Mouse (Mus musculus): ENCODE measurements around the gene Scnm1. TPM values are rescaled to one million over a fixed set of nuclear protein-coding genes. Genes with fewer than 3 reads are reported as not detected.
A peak's percentile ranks its signal among the peaks of the same experiment; 100 is the strongest.

Scnm1 gene
- 15.3 and 34.3 TPM in 2 replicates for polyA plus RNA-seq (2012; rRNA removed)

- TF ChIP-seq POLR2A (IDR thresholded peaks at IDR 0.05; ENCODE audit: low read depth, low read length), result no peak
- peak; percentile 24; the same call in 1 of the 2 replicates for TF ChIP-seq CTCF (IDR thresholded peaks at IDR 0.05; ENCODE audit: extremely low read depth, insufficient read length, insufficient replicate concordance, low read depth, low read length)
Observed at GRCm38 (mm10) chr3:95133680-95134101, at the start of gene Scnm1, which contains the start of gene Lysmd1. Gene Scnm1, minus strand, starts transcription at chr3:95134011. Gene Lysmd1, plus strand, starts transcription at chr3:95134088.

GRCm38 (mm10) chr3:95181841-95182240, 48.0 kb upstream of the Scnm1 start:
- TF ChIP-seq POLR2A (IDR thresholded peaks at IDR 0.05; ENCODE audit: low read depth, low read length) (no peak), CTCF (IDR thresholded peaks at IDR 0.05; ENCODE audit: extremely low read depth, insufficient read length, insufficient replicate concordance, low read depth, low read length) (no peak)
- peaks cover 24% of the 10 kb centered on the region for H3K36me3 ChIP-seq (ENCODE audit: control insufficient read depth, insufficient read depth, low read length)
- H3K27ac ChIP-seq (ENCODE audit: insufficient read depth, low read depth, low read length), result no peak overlapping the region
- no peaks in the 10 kb centered on the region for H3K27me3 ChIP-seq (ENCODE audit: control insufficient read depth, insufficient read depth, low read length)
- no peaks in the 10 kb centered on the region for H3K4me1 ChIP-seq (ENCODE audit: control insufficient read depth, insufficient read depth, insufficient read length, low read length)
- no peak overlapping the region for H3K4me3 ChIP-seq (ENCODE audit: low read depth, low read length)
- WGBS, result 68% methylated on average over 1 of the region's 1 CpGs

More at GRCm38 (mm10) chr3:95133680-95134101, at the start of gene Scnm1, which contains the start of gene Lysmd1:
- H3K4me3 ChIP-seq (ENCODE audit: low read depth, low read length), result peak within 1 kb of the TSS; percentile 56
- H3K4me1 ChIP-seq (ENCODE audit: control insufficient read depth, insufficient read depth, insufficient read length, low read length), result peaks cover 5% of the 10 kb centered on the region; the same call in 1 of the 2 replicates
- H3K27ac ChIP-seq (ENCODE audit: insufficient read depth, low read depth, low read length), result peak within 1 kb of the TSS; percentile 71
- H3K36me3 ChIP-seq (ENCODE audit: control insufficient read depth, insufficient read depth, low read length), result peaks cover 23% of the 10 kb centered on the region
- H3K27me3 ChIP-seq (ENCODE audit: control insufficient read depth, insufficient read depth, low read length), result no peaks in the 10 kb centered on the region
- under 1% methylated on average over 20 of the region's 20 CpGs for WGBS

GRCm38 (mm10) chr3:95179890-95180289, 46.1 kb upstream of the Scnm1 start:
- no peak overlapping the region for H3K27ac ChIP-seq (ENCODE audit: insufficient read depth, low read depth, low read length)
- H3K36me3 ChIP-seq (ENCODE audit: control insufficient read depth, insufficient read depth, low read length), result peaks cover 13% of the 10 kb centered on the region
- no peaks in the 10 kb centered on the region for H3K27me3 ChIP-seq (ENCODE audit: control insufficient read depth, insufficient read depth, low read length)
- H3K4me3 ChIP-seq (ENCODE audit: low read depth, low read length), result no peak overlapping the region
- TF ChIP-seq POLR2A (IDR thresholded peaks at IDR 0.05; ENCODE audit: low read depth, low read length), result no peak
- WGBS, result 57% methylated on average over 3 of the region's 3 CpGs
- H3K4me1 ChIP-seq (ENCODE audit: control insufficient read depth, insufficient read depth, insufficient read length, low read length), result no peaks in the 10 kb centered on the region

- H3K27ac ChIP-seq (ENCODE audit: insufficient read depth, low read depth, low read length), result no peak overlapping the region
- H3K27me3 ChIP-seq (ENCODE audit: control insufficient read depth, insufficient read depth, low read length), result peaks cover 2% of the 10 kb centered on the region; the same call in 1 of the 2 replicates
- 91% methylated on average over 5 of the region's 5 CpGs for WGBS
- H3K4me3 ChIP-seq (ENCODE audit: low read depth, low read length), result no peak overlapping the region
- H3K4me1 ChIP-seq (ENCODE audit: control insufficient read depth, insufficient read depth, insufficient read length, low read length), result peaks cover 2% of the 10 kb centered on the region; the same call in 1 of the 2 replicates
- H3K36me3 ChIP-seq (ENCODE audit: control insufficient read depth, insufficient read depth, low read length), result peaks cover 7% of the 10 kb centered on the region
- TF ChIP-seq POLR2A (IDR thresholded peaks at IDR 0.05; ENCODE audit: low read depth, low read length) (no peak), CTCF (IDR thresholded peaks at IDR 0.05; ENCODE audit: extremely low read depth, insufficient read length, insufficient replicate concordance, low read depth, low read length) (no peak)
Observed at GRCm38 (mm10) chr3:95178948-95179347, 45.1 kb upstream of the Scnm1 start.

GRCm38 (mm10) chr3:95177583-95177982, 43.8 kb upstream of the Scnm1 start:
- Histone ChIP-seq H3K4me3 (ENCODE audit: low read depth, low read length) (no peak overlapping the region), H3K4me1 (ENCODE audit: control insufficient read depth, insufficient read depth, insufficient read length, low read length) (peaks cover 3% of the 10 kb centered on the region), H3K36me3 (ENCODE audit: control insufficient read depth, insufficient read depth, low read length) (peaks cover 2% of the 10 kb centered on the region), H3K27me3 (ENCODE audit: control insufficient read depth, insufficient read depth, low read length) (peaks cover 16% of the 10 kb centered on the region), H3K27ac (ENCODE audit: insufficient read depth, low read depth, low read length) (no peak overlapping the region)
- TF ChIP-seq CTCF (IDR thresholded peaks at IDR 0.05; ENCODE audit: extremely low read depth, insufficient read length, insufficient replicate concordance, low read depth, low read length) (no peak), POLR2A (IDR thresholded peaks at IDR 0.05; ENCODE audit: low read depth, low read length) (no peak)
- WGBS, result 25% methylated on average over 6 of the region's 6 CpGs

GRCm38 (mm10) chr3:95176500-95176899, 42.7 kb upstream of the Scnm1 start:
- Histone ChIP-seq H3K36me3 (ENCODE audit: control insufficient read depth, insufficient read depth, low read length) (no peaks in the 10 kb centered on the region), H3K4me1 (ENCODE audit: control insufficient read depth, insufficient read depth, insufficient read length, low read length) (peaks cover 3% of the 10 kb centered on the region), H3K27me3 (ENCODE audit: control insufficient read depth, insufficient read depth, low read length) (peaks cover 25% of the 10 kb centered on the region), H3K27ac (ENCODE audit: insufficient read depth, low read depth, low read length) (no peak overlapping the region), H3K4me3 (ENCODE audit: low read depth, low read length) (no peak overlapping the region)
- WGBS, result 73% methylated on average over 3 of the region's 3 CpGs
- TF ChIP-seq CTCF (IDR thresholded peaks at IDR 0.05; ENCODE audit: extremely low read depth, insufficient read length, insufficient replicate concordance, low read depth, low read length), result no peak
- TF ChIP-seq POLR2A (IDR thresholded peaks at IDR 0.05; ENCODE audit: low read depth, low read length), result no peak

GRCm38 (mm10) chr3:95174011-95174592, 40.3 kb upstream of the Scnm1 start:
- 15% methylated on average over 16 of the region's 16 CpGs for WGBS
- H3K27ac ChIP-seq (ENCODE audit: insufficient read depth, low read depth, low read length), result no peak overlapping the region
- TF ChIP-seq CTCF (IDR thresholded peaks at IDR 0.05; ENCODE audit: extremely low read depth, insufficient read length, insufficient replicate concordance, low read depth, low read length), result peak; percentile 82
- no peak for TF ChIP-seq POLR2A (IDR thresholded peaks at IDR 0.05; ENCODE audit: low read depth, low read length)
- H3K27me3 ChIP-seq (ENCODE audit: control insufficient read depth, insufficient read depth, low read length), result peaks cover 25% of the 10 kb centered on the region
- no peaks in the 10 kb centered on the region for H3K36me3 ChIP-seq (ENCODE audit: control insufficient read depth, insufficient read depth, low read length)
- peaks cover 3% of the 10 kb centered on the region for H3K4me1 ChIP-seq (ENCODE audit: control insufficient read depth, insufficient read depth, insufficient read length, low read length)
- H3K4me3 ChIP-seq (ENCODE audit: low read depth, low read length), result peak overlapping the region; percentile 50

Measured in small intestine, adult 2 months (tissue).